Mouse (Mus musculus): ENCODE measurements around the gene Trp53i11. TPM values are rescaled to one million over a fixed set of nuclear protein-coding genes. Genes with fewer than 3 reads are reported as not detected.

Gene Trp53i11
- total and polyA plus RNA-seq, 3 experiments = 0.36 to 32.1 (median 0.73) TPM

DNA sequence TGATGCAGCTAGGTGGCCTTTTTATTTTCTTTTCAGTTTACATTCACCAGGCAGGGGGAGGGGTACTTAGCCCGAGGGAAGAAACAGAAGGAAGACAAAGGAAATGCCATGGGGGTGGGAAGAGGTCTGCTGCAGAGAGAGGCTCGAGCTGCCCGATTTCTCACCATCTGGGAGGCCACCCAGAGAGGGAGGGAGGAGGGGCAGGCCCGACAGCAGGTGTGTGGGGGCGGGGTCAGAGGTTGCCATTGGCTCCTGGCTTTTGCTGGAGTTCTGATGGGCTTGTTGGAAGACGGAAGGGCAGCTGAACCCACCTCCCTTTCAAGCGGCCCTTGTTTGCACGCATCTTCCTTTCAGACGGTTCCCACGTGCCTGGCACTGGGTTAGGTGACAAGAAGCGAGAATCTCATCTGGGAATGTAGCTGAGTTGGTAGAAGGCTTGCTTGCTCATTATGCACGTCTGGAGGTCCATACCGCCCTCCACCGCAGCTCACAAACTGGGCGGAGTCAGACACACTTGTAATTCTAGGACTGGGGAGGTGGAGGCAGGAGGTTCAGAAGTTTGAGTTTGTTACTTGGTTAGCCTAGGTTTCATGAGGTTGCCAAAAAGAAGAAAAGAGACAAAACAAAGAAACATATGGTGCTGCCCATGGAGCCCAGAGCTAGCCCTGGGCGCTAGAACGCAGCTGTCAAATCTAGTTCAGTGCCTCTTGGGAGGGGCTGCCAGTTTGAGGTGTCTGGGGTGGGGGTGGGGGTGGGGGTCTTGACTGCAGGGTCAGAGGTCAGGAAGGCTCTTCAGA lies 10.3 kb upstream of the Trp53i11 start (continued):
- TF ChIP-seq NELFE (IDR thresholded peaks at IDR 0.05; ENCODE audit: low read depth, low read length) (no peak), ELF1 (IDR thresholded peaks at IDR 0.05; ENCODE audit: low read depth, low read length) (no peak; the same call in 1 of the 2 replicates), RAD21 (IDR thresholded peaks at IDR 0.05; ENCODE audit: low read depth, low read length) (no peak), ZKSCAN1 (IDR thresholded peaks at IDR 0.05; ENCODE audit: borderline replicate concordance, low read depth, low read length) (no peak), TBP (conservative IDR thresholded peaks at IDR 0.05; ENCODE audit: low read depth, low read length) (no peak), PAX5 (IDR thresholded peaks at IDR 0.05; ENCODE audit: low read length) (no peak), ZMIZ1 (IDR thresholded peaks at IDR 0.05; ENCODE audit: low read depth, low read length) (no peak), MAZ (IDR thresholded peaks at IDR 0.05; ENCODE audit: low read depth, low read length) (no peak)

DNA sequence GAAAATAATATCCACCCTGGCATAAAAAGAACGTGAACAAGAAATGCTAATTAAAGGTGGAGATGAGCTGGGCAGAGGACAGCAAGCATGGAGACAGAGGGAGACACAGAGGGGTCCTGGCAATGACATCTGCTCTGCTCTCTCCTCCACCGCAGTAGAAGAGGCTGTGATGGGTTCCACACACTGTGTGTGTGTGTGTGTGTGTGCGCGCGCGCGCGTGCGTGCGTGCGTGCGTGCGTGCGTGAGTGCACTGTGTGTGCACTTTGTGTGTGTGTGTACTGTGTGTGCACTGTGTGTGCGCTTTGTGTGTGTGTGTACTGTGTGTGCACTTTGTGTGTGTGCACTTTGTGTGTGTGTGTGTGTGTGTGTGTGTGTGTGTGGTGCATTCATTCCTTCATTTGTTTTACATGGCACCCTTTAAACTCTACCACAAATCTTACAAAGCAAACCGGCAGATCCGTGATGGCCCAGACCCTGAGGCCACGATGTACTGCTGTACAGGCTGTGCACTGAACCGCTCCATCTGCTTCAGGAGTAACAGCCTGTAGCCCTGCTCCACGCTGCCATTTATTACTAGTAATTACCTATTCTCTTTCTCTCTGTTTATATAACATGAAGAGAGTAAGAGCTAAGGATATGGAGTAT lies 9.6 kb upstream of the Trp53i11 start:
- DNase-seq (ENCODE audit: extremely low read depth) = no peak
- H3K9me3 ChIP-seq (replicated peaks; ENCODE audit: low read length) = no peaks in the 10 kb centered on the region
- no peak overlapping the region for H3K4me2 ChIP-seq (ENCODE audit: insufficient read depth, low read depth, poor library complexity, severe bottlenecking)
- peaks cover 91% of the 10 kb centered on the region for H3K27me3 ChIP-seq (replicated peaks)
- no peak overlapping the region for H3K9ac ChIP-seq (ENCODE audit: insufficient read depth, low read depth)
- no peak for TF ChIP-seq ZNF384 (IDR thresholded peaks at IDR 0.05; ENCODE audit: low read depth, low read length)
- TF ChIP-seq SMC3 (IDR thresholded peaks at IDR 0.05; ENCODE audit: low read depth, low read length) = no peak
- no peak for TF ChIP-seq MAFK (IDR thresholded peaks at IDR 0.05; ENCODE audit: insufficient replicate concordance, low read length)
- no peak for TF ChIP-seq POLR2A (IDR thresholded peaks at IDR 0.05; ENCODE audit: low read depth, low read length)
- TF ChIP-seq PAX5 (IDR thresholded peaks at IDR 0.05; ENCODE audit: low read length) = no peak
- TF ChIP-seq ELF1 (IDR thresholded peaks at IDR 0.05; ENCODE audit: low read depth, low read length) = no peak
- TF ChIP-seq MEF2A (IDR thresholded peaks at IDR 0.05; ENCODE audit: borderline replicate concordance, low read depth, low read length) = no peak
- TF ChIP-seq CHD2 (IDR thresholded peaks at IDR 0.05; ENCODE audit: low read length) = no peak
- no peak for TF ChIP-seq MAX (IDR thresholded peaks at IDR 0.05; ENCODE audit: low read length)
- no peak for TF ChIP-seq TCF12 (IDR thresholded peaks at IDR 0.05; ENCODE audit: low read depth, low read length)
- no peak for TF ChIP-seq RCOR1 (conservative IDR thresholded peaks at IDR 0.05; ENCODE audit: low read depth, low read length)
- dilution Hi-C loops (cut with MboI; ENCODE audit: extremely low pct_ligation_motif_present, extremely low pct_unique_long_range_greater_than_20kb, low sequenced_read_pairs) = no loop called here
- peak overlapping the region in 1 of 3 experiments; percentile 19 for H3K4me3 ChIP-seq (replicated peaks in 1 of 3; ENCODE audit: low read depth in 2 of 3, low read length in 2 of 3, poor library complexity in 1 of 3)
- no peaks in the 10 kb centered on the region for H3K79me2 ChIP-seq (replicated peaks; ENCODE audit: control insufficient read depth, extremely low read depth, insufficient read depth, poor library complexity, severe bottlenecking)
- peaks cover 17 to 18% of the 10 kb centered on the region in 2 experiments for H3K4me1 ChIP-seq (ENCODE audit: control insufficient read depth in 1 of 2, insufficient read depth in 2 of 2)
- H3K36me3 ChIP-seq (replicated peaks in 1 of 2; ENCODE audit: control insufficient read depth in 1 of 2, insufficient read depth in 1 of 2, low read length in 1 of 2) = no peaks in the 10 kb centered on the region
- in situ Hi-C loops (cut with MboI; ENCODE audit: low pct_ligation_motif_present, low pct_unique_long_range_greater_than_20kb, low sequenced_read_pairs) = loop anchor here (10.0 kb wide), 1 partner anchor 53 kb away; no protein-coding TSS in a partner anchor
- H3K27ac ChIP-seq (ENCODE audit: insufficient read depth, low read depth) = no peak overlapping the region

Measured in CH12.LX (cell line).